Mouse (Mus musculus): ENCODE measurements around the gene Vmn2r83.

- no peak for TF ChIP-seq GATA1 (IDR thresholded peaks at IDR 0.05; ENCODE audit: low read length)
- no peak for TF ChIP-seq TAL1 (IDR thresholded peaks at IDR 0.05; ENCODE audit: low read length)
These were observed 62.2 kb downstream of the Vmn2r83 start for GRCm38 (mm10) chr10:79530721-79531120.
